Mouse (Mus musculus): Measurements from ENCODE around the gene Znfx1.

DNA sequence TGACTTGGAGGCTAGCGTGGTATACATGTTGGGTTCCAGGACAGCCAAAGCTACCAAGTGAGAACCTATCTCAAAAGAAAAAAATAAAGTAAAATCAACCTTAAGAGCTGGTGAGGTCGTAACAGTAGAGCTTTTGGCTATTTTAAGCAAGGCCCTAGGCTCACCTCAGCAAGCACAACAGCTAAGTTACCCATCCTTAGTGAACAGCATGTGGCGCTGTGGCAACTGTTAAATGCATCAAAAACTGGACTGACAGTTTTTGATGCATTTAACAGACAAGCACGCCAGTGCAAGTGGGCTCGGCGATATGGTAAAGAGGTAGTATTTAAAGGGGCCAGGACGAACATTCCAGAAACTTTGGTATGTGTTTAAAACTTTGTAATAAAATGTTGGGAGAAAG is 72.0 kb downstream of the Znfx1 start:
- no peak for TF ChIP-seq EP300 (IDR thresholded peaks at IDR 0.05)
- peak; percentile 35; the same call in 1 of the 2 replicates for TF ChIP-seq CTCF (IDR thresholded peaks at IDR 0.05)
